Mouse (Mus musculus): Measurements from ENCODE around the gene Tbx3. TPM values are rescaled to one million over a fixed set of nuclear protein-coding genes. Genes with fewer than 3 reads are reported as not detected.

The Tbx3 gene
- polyA plus RNA-seq, 1 experiment = 29.8 TPM

DNA sequence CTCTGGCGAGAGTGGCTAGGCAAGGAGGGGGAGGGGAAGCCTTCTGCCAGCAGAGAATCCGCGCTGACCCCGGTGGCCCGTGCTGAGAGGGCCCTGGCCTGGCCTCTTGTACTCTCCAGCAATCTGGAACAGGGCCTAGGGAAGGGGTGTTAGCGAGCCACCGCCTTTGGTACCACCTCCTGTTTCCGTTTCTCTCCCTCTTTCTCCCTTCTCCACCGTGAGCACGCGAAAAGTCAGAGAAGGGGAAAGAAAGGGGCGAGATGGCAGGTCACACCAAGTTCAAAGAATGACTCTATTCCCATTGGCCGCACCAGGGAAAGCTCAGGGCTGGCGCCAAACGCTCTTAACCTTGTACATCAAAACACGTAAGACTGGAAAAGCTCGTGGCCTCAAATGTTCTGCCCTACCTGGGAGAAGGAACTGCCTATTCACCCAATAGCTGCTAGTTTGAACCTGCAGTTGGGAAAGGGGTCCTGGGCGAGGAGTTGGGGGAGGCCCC, 1.5 kb upstream of the Tbx3 start:
- no peak overlapping the region for H3K27ac ChIP-seq (ENCODE audit: insufficient read depth, low read length)
- no peaks in the 10 kb centered on the region for H3K9me3 ChIP-seq (replicated peaks; ENCODE audit: control insufficient read depth, insufficient read depth, low read length, poor library complexity, severe bottlenecking)
- peak overlapping the region; percentile 83 for H3K9ac ChIP-seq (ENCODE audit: low read depth, poor library complexity, severe bottlenecking)
- H3K4me1 ChIP-seq (ENCODE audit: control insufficient read depth, insufficient read depth, low read length) = no peaks in the 10 kb centered on the region
- H3K27me3 ChIP-seq (ENCODE audit: control insufficient read depth, insufficient read depth, low read length, poor library complexity, severe bottlenecking) = peaks cover 9% of the 10 kb centered on the region; the same call in 1 of the 2 replicates
- H3K36me3 ChIP-seq (ENCODE audit: control insufficient read depth, insufficient read depth, low read length, poor library complexity, severe bottlenecking) = peaks cover 3% of the 10 kb centered on the region
- peak overlapping the region; percentile 1; the same call in 1 of the 2 replicates for H3K4me3 ChIP-seq (ENCODE audit: low read depth, low read length)
- TF ChIP-seq EP300 (IDR thresholded peaks at IDR 0.05; ENCODE audit: insufficient read depth, low read depth, low read length) (no peak), CTCF (IDR thresholded peaks at IDR 0.05; ENCODE audit: low read depth, low read length) (no peak), POLR2A (IDR thresholded peaks at IDR 0.05; ENCODE audit: insufficient read depth, low read length) (no peak)

GRCm38 (mm10) chr5:119669741-119670565, 516 bp upstream of the Tbx3 start:
- TF ChIP-seq EP300 (IDR thresholded peaks at IDR 0.05; ENCODE audit: insufficient read depth, low read depth, low read length) (0 out of 2 replicates have a peak, but pooled peaks have one; percentile 1), POLR2A (IDR thresholded peaks at IDR 0.05; ENCODE audit: insufficient read depth, low read length) (no peak), CTCF (IDR thresholded peaks at IDR 0.05; ENCODE audit: low read depth, low read length) (no peak)

GRCm38 (mm10) chr5:119671124-119671801, 794 bp downstream of the Tbx3 start:
- Histone ChIP-seq H3K4me3 (ENCODE audit: low read depth, low read length) (peak overlapping the region; percentile 61), H3K27me3 (ENCODE audit: control insufficient read depth, insufficient read depth, low read length, poor library complexity, severe bottlenecking) (peaks cover 6% of the 10 kb centered on the region; the same call in 1 of the 2 replicates), H3K9ac (ENCODE audit: low read depth, poor library complexity, severe bottlenecking) (peak overlapping the region; percentile 84), H3K36me3 (ENCODE audit: control insufficient read depth, insufficient read depth, low read length, poor library complexity, severe bottlenecking) (peaks cover 26% of the 10 kb centered on the region), H3K27ac (ENCODE audit: insufficient read depth, low read length) (0 out of 2 replicates have a peak overlapping the region, but pooled peaks have one; percentile 28), H3K4me1 (ENCODE audit: control insufficient read depth, insufficient read depth, low read length) (no peaks in the 10 kb centered on the region), H3K9me3 (replicated peaks; ENCODE audit: control insufficient read depth, insufficient read depth, low read length, poor library complexity, severe bottlenecking) (no peaks in the 10 kb centered on the region)
- TF ChIP-seq CTCF (IDR thresholded peaks at IDR 0.05; ENCODE audit: low read depth, low read length) (no peak), EP300 (IDR thresholded peaks at IDR 0.05; ENCODE audit: insufficient read depth, low read depth, low read length) (no peak), POLR2A (IDR thresholded peaks at IDR 0.05; ENCODE audit: insufficient read depth, low read length) (no peak)

More at GRCm38 (mm10) chr5:119669741-119670565, 516 bp upstream of the Tbx3 start:
- Histone ChIP-seq H3K27me3 (ENCODE audit: control insufficient read depth, insufficient read depth, low read length, poor library complexity, severe bottlenecking) (peaks cover 6% of the 10 kb centered on the region; the same call in 1 of the 2 replicates), H3K9me3 (replicated peaks; ENCODE audit: control insufficient read depth, insufficient read depth, low read length, poor library complexity, severe bottlenecking) (no peaks in the 10 kb centered on the region), H3K27ac (ENCODE audit: insufficient read depth, low read length) (peak overlapping the region; percentile 40; the same call in 1 of the 2 replicates), H3K4me1 (ENCODE audit: control insufficient read depth, insufficient read depth, low read length) (no peaks in the 10 kb centered on the region), H3K36me3 (ENCODE audit: control insufficient read depth, insufficient read depth, low read length, poor library complexity, severe bottlenecking) (peaks cover 13% of the 10 kb centered on the region), H3K9ac (ENCODE audit: low read depth, poor library complexity, severe bottlenecking) (peak overlapping the region; percentile 83), H3K4me3 (ENCODE audit: low read depth, low read length) (peak overlapping the region; percentile 61)

GRCm38 (mm10) chr5:119671965-119672347, 1.5 kb downstream of the Tbx3 start:
- Histone ChIP-seq H3K9me3 (replicated peaks; ENCODE audit: control insufficient read depth, insufficient read depth, low read length, poor library complexity, severe bottlenecking) (no peaks in the 10 kb centered on the region), H3K4me1 (ENCODE audit: control insufficient read depth, insufficient read depth, low read length) (no peaks in the 10 kb centered on the region), H3K27me3 (ENCODE audit: control insufficient read depth, insufficient read depth, low read length, poor library complexity, severe bottlenecking) (peaks cover 6% of the 10 kb centered on the region; the same call in 1 of the 2 replicates), H3K36me3 (ENCODE audit: control insufficient read depth, insufficient read depth, low read length, poor library complexity, severe bottlenecking) (peaks cover 30% of the 10 kb centered on the region), H3K27ac (ENCODE audit: insufficient read depth, low read length) (no peak overlapping the region), H3K4me3 (ENCODE audit: low read depth, low read length) (peak overlapping the region; percentile 61), H3K9ac (ENCODE audit: low read depth, poor library complexity, severe bottlenecking) (peak overlapping the region; percentile 84)
- peak; percentile 1 for TF ChIP-seq CTCF (IDR thresholded peaks at IDR 0.05; ENCODE audit: low read depth, low read length)
- no peak for TF ChIP-seq POLR2A (IDR thresholded peaks at IDR 0.05; ENCODE audit: insufficient read depth, low read length)

GRCm38 (mm10) chr5:119672348-119672983, 2.0 kb downstream of the Tbx3 start:
- Histone ChIP-seq H3K27me3 (ENCODE audit: control insufficient read depth, insufficient read depth, low read length, poor library complexity, severe bottlenecking) (peaks cover under 1% of the 10 kb centered on the region; the same call in 1 of the 2 replicates), H3K4me1 (ENCODE audit: control insufficient read depth, insufficient read depth, low read length) (no peaks in the 10 kb centered on the region), H3K36me3 (ENCODE audit: control insufficient read depth, insufficient read depth, low read length, poor library complexity, severe bottlenecking) (peaks cover 34% of the 10 kb centered on the region), H3K9ac (ENCODE audit: low read depth, poor library complexity, severe bottlenecking) (peak overlapping the region; percentile 84), H3K4me3 (ENCODE audit: low read depth, low read length) (peak overlapping the region; percentile 61), H3K27ac (ENCODE audit: insufficient read depth, low read length) (no peak overlapping the region), H3K9me3 (replicated peaks; ENCODE audit: control insufficient read depth, insufficient read depth, low read length, poor library complexity, severe bottlenecking) (no peaks in the 10 kb centered on the region)
- no peak for TF ChIP-seq CTCF (IDR thresholded peaks at IDR 0.05; ENCODE audit: low read depth, low read length)
- TF ChIP-seq EP300 (IDR thresholded peaks at IDR 0.05; ENCODE audit: insufficient read depth, low read depth, low read length) = no peak
- TF ChIP-seq POLR2A (IDR thresholded peaks at IDR 0.05; ENCODE audit: insufficient read depth, low read length) = no peak

Measured in ES-Bruce4 (cell line).